Mouse (Mus musculus) thymus, adult 2 months (tissue): ENCODE results near the gene Prdm12.

Source experiments
- CTCF ChIP-seq: fragments of 200-500 bp; IDR thresholded peaks from 2 replicates; pipeline ENCODE4 v1.5.1; 2012; ENCODE audit warnings: mild to moderate bottlenecking, control low read depth, low read length, moderate library complexity, borderline replicate concordance; ENCODE audit not compliant: control insufficient read depth, poor library complexity, insufficient read depth; ENCODE audit errors: extremely low read depth
- POLR2A ChIP-seq: fragments of 200-500 bp; IDR thresholded peaks from 2 replicates; pipeline ENCODE4 v1.6.1; 2012; ENCODE audit warnings: mild to moderate bottlenecking, low read length, control low read depth, moderate library complexity; ENCODE audit not compliant: control insufficient read depth, poor library complexity, insufficient read depth; ENCODE audit errors: extremely low read depth

GRCm38 (mm10) chr2:31611400-31611799 lies 28.4 kb upstream of the Prdm12 start:
- TF ChIP-seq CTCF, result no peak
- TF ChIP-seq POLR2A, result no peak
